Mouse (Mus musculus) kidney, postnatal 0 days (tissue): Measurements from ENCODE around the gene 4933427D14Rik. TPM values are rescaled to one million over a fixed set of nuclear protein-coding genes. Genes with fewer than 3 reads are reported as not detected.
A peak's percentile ranks its signal among the peaks of the same experiment; 100 is the strongest.

Source experiments
- ATAC-seq: fragments of 200-750 bp; cut with Nextera tagmentation; replicated peaks from 2 replicates; pipeline ENCODE4 v1.8.0; 2017; ENCODE audit warnings: low read depth, moderate number of reproducible peaks, moderate TSS enrichment, moderate library complexity; ENCODE audit not compliant: low FRiP score
- DNase-seq: peaks from one replicate; pipeline ENCODE4 v3.0.0-alpha.2; 2016; ENCODE audit warnings: low spot score
- H3K27ac ChIP-seq: fragments of 300-500 bp; sonication (generic); 2 replicates; pipeline ENCODE4 v1.5.1; 2014; ENCODE audit warnings: mild to moderate bottlenecking
- H3K27me3 ChIP-seq: fragments of 300-500 bp; sonication (generic); 2 replicates; pipeline ENCODE4 v1.6.1; 2014; ENCODE audit warnings: low read length, mixed read lengths; ENCODE audit not compliant: insufficient read depth
- H3K36me3 ChIP-seq: fragments of 300-500 bp; sonication (generic); 2 replicates; pipeline ENCODE4 v1.6.1; 2014; ENCODE audit warnings: low read length, mixed read lengths; ENCODE audit not compliant: insufficient read depth
- H3K4me1 ChIP-seq: fragments of 300-500 bp; sonication (generic); replicated peaks from 2 replicates; pipeline ENCODE4 v1.6.1; 2014; ENCODE audit warnings: antibody characterized with exemption, low read length, mixed read lengths; ENCODE audit not compliant: insufficient read depth
- H3K4me2 ChIP-seq: fragments of 300-500 bp; sonication (generic); 2 replicates; pipeline ENCODE4 v1.6.1; 2014; ENCODE audit warnings: mild to moderate bottlenecking, low read length, moderate library complexity, mixed read lengths
- H3K4me3 ChIP-seq: fragments of 300-500 bp; sonication (generic); replicated peaks from 2 replicates; pipeline ENCODE4 v1.5.1; 2014; ENCODE audit warnings: low read depth, low read length
- H3K9ac ChIP-seq: fragments of 300-500 bp; sonication (generic); 2 replicates; pipeline ENCODE4 v1.6.1; 2014; ENCODE audit warnings: low read depth, low read length
- H3K9me3 ChIP-seq: fragments of 300-500 bp; sonication (generic); replicated peaks from 2 replicates; pipeline ENCODE4 v1.6.1; 2016; ENCODE audit warnings: low read length, inconsistent platforms, mixed read lengths
- CTCF ChIP-seq: IDR thresholded peaks from 2 replicates; pipeline ENCODE4 v1.5.1; 2016; ENCODE audit warnings: antibody characterized with exemption, low read depth, mild to moderate bottlenecking, moderate library complexity
- WGBS: fragments of 180-500 bp; shearing (Covaris S2); extraction: QIAGEN DNeasy Blood & Tissue Kit; methylation state at CpG from one replicate; pipeline ENCODE4 v1.1.7; 2014; 5-methylcytosine and 5-hydroxymethylcytosine counted together
- polyA plus RNA-seq: library from polyadenylated mRNA; unstranded; fragments of >200 nt; fragmentation: Nextera tagmentation; extraction: Ambion mirVana; gene quantifications from 2 replicates; pipeline ENCODE4 v1.2.1, GENCODE M21; 2015

4933427D14Rik gene
- polyA plus RNA-seq, 1 experiment from 2014 or later, result 14.8 TPM

DNA sequence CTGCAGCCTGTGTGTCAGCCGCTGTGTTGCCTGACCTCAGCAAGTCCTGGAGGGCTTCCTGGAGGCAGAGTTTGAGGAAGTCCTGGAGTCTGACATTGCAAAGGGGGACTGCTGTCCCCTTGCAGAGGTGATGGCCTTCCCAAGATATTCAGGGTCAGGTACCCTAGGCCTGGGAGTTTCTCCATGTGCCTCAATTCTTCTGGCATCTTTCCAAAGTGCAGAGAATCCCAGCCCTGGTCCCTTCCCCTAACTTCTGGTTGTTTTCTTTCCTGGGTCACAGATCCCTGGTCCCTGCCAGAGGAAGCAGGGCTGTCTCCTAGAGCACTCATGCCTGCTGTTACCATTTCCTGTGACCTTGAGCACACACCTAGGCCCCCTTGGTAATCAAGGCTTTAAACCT lies 75.6 kb downstream of the 4933427D14Rik start:
- Histone ChIP-seq H3K36me3 (no peaks in the 10 kb centered on the region), H3K27ac (peak overlapping the region; percentile 55), H3K9me3 (no peaks in the 10 kb centered on the region), H3K9ac (no peak overlapping the region), H3K27me3 (peaks cover 13% of the 10 kb centered on the region; the same call in 1 of the 2 replicates), H3K4me2 (no peak overlapping the region), H3K4me3 (no peak overlapping the region), H3K4me1 (peaks cover 9% of the 10 kb centered on the region; the same call in 1 of the 2 replicates)
- ATAC-seq, result no peak
- 93% methylated on average over 1 of the region's 1 CpGs for WGBS
- DNase-seq, result no peak
- no peak for TF ChIP-seq CTCF

DNA sequence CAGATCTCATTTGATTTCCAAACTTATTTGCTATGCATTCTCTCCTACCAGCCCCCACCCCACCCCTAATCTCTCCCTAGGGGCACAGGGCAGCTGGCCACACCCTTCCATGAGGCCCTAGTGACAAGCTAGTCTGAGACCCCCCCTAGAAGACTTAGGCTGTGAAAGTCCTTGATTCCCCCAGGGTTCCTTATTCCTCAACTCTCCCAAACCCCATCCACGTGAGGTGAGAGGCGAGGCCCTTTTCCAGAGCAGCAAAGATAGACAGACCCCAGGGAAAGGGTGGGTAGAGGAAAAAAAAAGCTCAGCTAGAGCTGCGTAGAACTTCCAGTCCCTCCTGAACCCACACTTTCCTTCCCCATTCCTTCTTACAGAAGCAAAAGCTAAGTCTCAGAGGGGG lies 76.4 kb downstream of the 4933427D14Rik start:
- Histone ChIP-seq H3K9ac (no peak overlapping the region), H3K27ac (no peak overlapping the region; the same call in 1 of the 2 replicates), H3K9me3 (no peaks in the 10 kb centered on the region), H3K36me3 (no peaks in the 10 kb centered on the region), H3K4me2 (no peak overlapping the region), H3K4me1 (peaks cover 9% of the 10 kb centered on the region; the same call in 1 of the 2 replicates), H3K27me3 (peaks cover 13% of the 10 kb centered on the region; the same call in 1 of the 2 replicates), H3K4me3 (no peak overlapping the region)
- no peak for TF ChIP-seq CTCF
- DNase-seq (no peak), ATAC-seq (no peak)
- WGBS, result 82% methylated on average over 3 of the region's 3 CpGs

DNA sequence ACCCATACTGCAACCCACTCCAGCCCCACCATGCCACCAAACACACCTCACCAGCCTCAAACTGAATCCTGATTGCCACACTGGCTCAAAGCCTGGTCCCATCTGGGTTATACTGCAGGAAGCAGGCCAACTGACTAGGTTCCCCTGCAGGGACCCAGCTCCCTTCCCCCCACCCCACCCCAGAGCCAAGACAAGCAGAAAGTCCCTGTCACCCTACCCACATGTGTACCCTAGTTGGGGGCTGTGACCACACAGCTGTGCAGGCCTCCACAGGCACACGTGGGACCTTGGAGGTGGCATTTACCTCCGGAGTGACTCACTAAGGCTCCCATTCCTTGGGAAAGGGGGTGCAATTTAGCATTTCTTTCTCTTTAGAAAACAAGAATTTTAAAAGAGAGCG lies 76.8 kb downstream of the 4933427D14Rik start:
- 64% methylated on average over 3 of the region's 3 CpGs for WGBS
- no peaks in the 10 kb centered on the region for H3K9me3 ChIP-seq
- DNase-seq (no peak), ATAC-seq (no peak)
- H3K9ac ChIP-seq, result no peak overlapping the region
- no peak for TF ChIP-seq CTCF
- H3K27ac ChIP-seq, result no peak overlapping the region
- H3K4me3 ChIP-seq, result no peak overlapping the region
- H3K4me2 ChIP-seq, result no peak overlapping the region
- peaks cover 13% of the 10 kb centered on the region; the same call in 1 of the 2 replicates for H3K27me3 ChIP-seq
- peaks cover 9% of the 10 kb centered on the region; the same call in 1 of the 2 replicates for H3K4me1 ChIP-seq
- no peaks in the 10 kb centered on the region for H3K36me3 ChIP-seq

DNA sequence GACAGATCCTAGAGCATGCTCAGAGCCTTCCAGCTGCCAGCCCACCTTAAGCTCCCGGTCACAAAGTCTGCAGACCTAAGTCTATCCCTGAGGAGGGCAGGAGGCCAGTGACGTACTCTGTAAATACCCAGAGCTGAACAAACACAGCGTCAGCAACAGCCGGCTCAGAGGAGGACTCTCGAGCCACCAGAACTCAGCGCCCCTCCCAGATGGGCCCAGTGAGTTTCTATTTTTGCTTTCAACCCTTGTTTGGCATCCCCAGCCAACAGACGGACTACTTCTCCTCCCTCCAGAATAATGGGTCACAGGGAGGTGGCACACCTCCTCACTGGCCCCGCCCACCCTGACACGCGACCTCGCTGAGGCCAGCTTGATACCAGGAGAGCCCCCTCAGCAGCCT lies 77.2 kb downstream of the 4933427D14Rik start:
- no peak overlapping the region for H3K4me2 ChIP-seq
- no peaks in the 10 kb centered on the region for H3K36me3 ChIP-seq
- no peak for TF ChIP-seq CTCF
- DNase-seq (no peak), ATAC-seq (peak; percentile 35; the same call in 1 of the 2 replicates)
- no peak overlapping the region for H3K27ac ChIP-seq
- H3K4me3 ChIP-seq, result no peak overlapping the region
- H3K9me3 ChIP-seq, result no peaks in the 10 kb centered on the region
- WGBS, result 14% methylated on average over 11 of the region's 11 CpGs
- H3K4me1 ChIP-seq, result peaks cover 5% of the 10 kb centered on the region; the same call in 1 of the 2 replicates
- peaks cover 9% of the 10 kb centered on the region; the same call in 1 of the 2 replicates for H3K27me3 ChIP-seq
- H3K9ac ChIP-seq, result no peak overlapping the region

DNA sequence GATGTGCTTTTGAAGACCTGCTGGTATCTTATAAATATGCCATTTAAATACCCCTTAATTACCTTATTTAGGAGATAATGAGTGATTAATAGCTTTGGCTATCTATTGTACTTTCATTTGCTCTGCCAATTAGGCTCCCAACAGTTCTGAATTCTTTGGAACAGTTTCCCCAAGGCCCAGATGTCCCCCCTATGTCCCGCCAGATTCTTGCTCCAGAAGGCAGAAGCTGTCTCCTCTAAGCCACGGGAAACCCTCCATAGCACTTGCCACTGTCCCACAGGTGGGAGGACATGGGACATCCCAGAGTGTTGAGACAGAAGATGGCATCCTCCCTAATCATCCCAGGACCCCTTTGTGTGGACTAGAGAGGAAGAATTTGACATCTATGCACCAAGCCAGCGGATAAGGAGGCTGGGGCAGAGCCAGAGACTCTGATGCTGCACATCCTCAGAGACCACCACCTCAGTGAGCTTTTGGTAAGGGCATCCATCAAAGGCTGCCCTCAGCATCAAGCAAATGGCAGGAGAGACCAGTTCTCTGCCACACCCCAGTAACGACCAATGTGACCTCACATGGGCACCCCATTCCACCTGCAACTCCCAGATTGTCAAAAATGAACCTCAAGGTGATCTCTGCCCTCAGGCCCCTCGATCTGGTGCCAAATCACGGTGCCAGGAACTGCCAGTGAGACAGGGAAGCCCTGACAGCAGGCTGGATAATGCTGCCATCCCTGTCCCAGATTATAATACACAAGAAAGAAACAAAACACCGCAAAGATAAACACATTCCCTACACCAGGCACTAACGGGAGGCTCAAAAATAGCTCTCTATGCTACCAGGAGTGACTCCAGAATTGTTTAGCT lies 78.0 kb downstream of the 4933427D14Rik start:
- Histone ChIP-seq H3K4me3 (no peak overlapping the region), H3K4me1 (0 out of 2 replicates have a peak, but pooled peaks cover 3% of the 10 kb centered on the region), H3K27ac (no peak overlapping the region), H3K9me3 (no peaks in the 10 kb centered on the region), H3K36me3 (no peaks in the 10 kb centered on the region), H3K4me2 (no peak overlapping the region), H3K9ac (no peak overlapping the region), H3K27me3 (peaks cover 2% of the 10 kb centered on the region; the same call in 1 of the 2 replicates)
- TF ChIP-seq CTCF, result no peak
- ATAC-seq (no peak), DNase-seq (no peak)
- 68% methylated on average over 8 of the region's 8 CpGs for WGBS

DNA sequence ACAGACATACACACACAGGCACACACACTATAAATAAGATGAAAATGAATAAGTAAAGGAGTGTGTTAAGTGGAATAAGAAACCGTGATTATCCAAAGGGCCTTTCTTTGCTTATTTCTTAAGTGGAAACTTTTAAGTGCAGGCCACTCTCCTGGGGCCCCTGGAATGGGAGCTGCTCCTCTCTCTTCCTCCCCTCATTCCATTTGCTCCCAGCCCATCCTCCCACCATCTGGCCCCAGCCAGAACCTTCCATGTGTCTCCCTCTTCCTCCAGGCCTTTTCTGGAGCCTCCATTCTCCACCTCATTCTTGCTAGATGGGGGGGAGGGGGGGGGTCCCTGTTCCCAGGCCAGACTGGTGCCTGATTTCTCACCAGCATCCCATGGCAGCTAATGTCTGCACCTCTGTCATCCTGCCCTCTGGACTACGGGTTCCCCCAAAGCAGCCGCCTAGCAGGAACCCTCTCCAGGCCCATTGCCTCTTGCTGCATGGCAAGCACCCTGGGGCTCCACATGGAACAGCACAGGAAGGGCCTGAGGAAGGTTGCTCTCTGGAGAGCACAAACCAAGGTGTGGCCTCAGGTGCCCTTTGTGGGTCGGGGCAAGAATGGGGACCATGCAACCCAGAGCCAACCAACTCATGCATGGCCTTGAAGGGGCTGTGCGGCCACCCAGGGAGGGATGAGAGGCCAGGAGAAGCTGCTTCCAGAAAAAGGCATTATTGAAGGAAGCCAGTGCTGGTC lies 79.6 kb downstream of the 4933427D14Rik start:
- TF ChIP-seq CTCF, result no peak
- H3K4me2 ChIP-seq, result no peak overlapping the region
- ATAC-seq (no peak), DNase-seq (no peak)
- 0 out of 2 replicates have a peak, but pooled peaks cover 3% of the 10 kb centered on the region for H3K4me1 ChIP-seq
- no peak overlapping the region for H3K27ac ChIP-seq
- 69% methylated on average over 5 of the region's 5 CpGs for WGBS
- no peaks in the 10 kb centered on the region for H3K36me3 ChIP-seq
- no peak overlapping the region for H3K4me3 ChIP-seq
- H3K27me3 ChIP-seq, result no peaks in the 10 kb centered on the region
- no peaks in the 10 kb centered on the region for H3K9me3 ChIP-seq
- no peak overlapping the region for H3K9ac ChIP-seq
